ENCODE assay signal across 8 mouse cellular contexts in genomic region chr6:39256304-39257103, GRCm38 (mm10). TPM values are rescaled to one million over a fixed set of nuclear protein-coding genes. Genes with fewer than 3 reads are reported as not detected.
DNase-seq lines count a peak whose midpoint lies in the region; ATAC-seq lines count a peak whose summit lies in the region.

No protein-coding gene starts in this region.

- peak overlapping the region; percentile 59 for H3K4me3 ChIP-seq in hindbrain, embryonic 16.5 days (ENCODE audit: low read length)

- intact Hi-C loops in left cerebral cortex, postnatal 10 days (cut with DNase I): loop anchor here (5.0 kb wide), 1 partner anchor 49 kb away; the partner anchor contains the start of gene Kdm7a

- no peaks in the 10 kb centered on the region for H3K36me3 ChIP-seq in hindbrain, embryonic 16.5 days (ENCODE audit: control insufficient read depth, insufficient read depth, low read length)

- H3K27me3 ChIP-seq in hindbrain, embryonic 16.5 days (replicated peaks; ENCODE audit: control insufficient read depth, insufficient read depth, low read length): no peaks in the 10 kb centered on the region; the same call in 1 of the 2 replicates

- peak overlapping the region; percentile 69 for H3K9ac ChIP-seq in hindbrain, embryonic 16.5 days (ENCODE audit: low read depth, low read length)

- peak overlapping the region; percentile 71 for H3K27ac ChIP-seq in hindbrain, embryonic 16.5 days (ENCODE audit: low read depth, low read length)

- ATAC-seq in activated CD4-positive, CD25-positive, alpha-beta regulatory T cell, adult 4 months: peak; percentile 18
- ATAC-seq in hindbrain, embryonic 16.5 days: peak; percentile 90

- WGBS in hindbrain, embryonic 16.5 days: 3% methylated on average over 48 of the region's 48 CpGs

- peaks cover 9% of the 10 kb centered on the region; the same call in 1 of the 2 replicates for H3K4me1 ChIP-seq in hindbrain, embryonic 16.5 days (ENCODE audit: control insufficient read depth, insufficient read depth, low read depth, low read length)

- peak overlapping the region; percentile 98 for H3K4me2 ChIP-seq in hindbrain, embryonic 16.5 days (ENCODE audit: low read length)

- peak; percentile 30 to 60 for DNase-seq in cerebellum, postnatal 4 days (ENCODE audit: low spot score in 2 of 2)
- DNase-seq in gastrocnemius, postnatal 10 days: peak; percentile 42
- DNase-seq in left cerebral cortex, postnatal 10 days (ENCODE audit: extremely low spot score in 1 of 2, low spot score in 2 of 2): peak; percentile 28 to 77
- peak; percentile 61 to 68 for DNase-seq in lung, postnatal 4 days
- peak; percentile 51 for DNase-seq in right cerebral cortex, postnatal 25 days
- no peak for DNase-seq in natural killer cell, adult 2 months (ENCODE audit: low spot score in 2 of 2)

- H3K9me3 ChIP-seq in hindbrain, embryonic 16.5 days (ENCODE audit: control insufficient read depth, low read length): no peaks in the 10 kb centered on the region

RNA-seq across cellular contexts. Expression of gene Kdm7a, which starts 49.9 kb away (rescaled TPM):
- polyA plus RNA-seq in activated CD4-positive, CD25-positive, alpha-beta regulatory T cell, adult 4 months (2017; shearing (Covaris generic)): 10 to 100 TPM; 10.5 to 11.4 TPM
- 10 to 100 TPM; 15.8 to 16.3 TPM for total RNA-seq in gastrocnemius, postnatal 10 days (2021)
- 3.3 and 4.5 TPM in 2 replicates for polyA plus RNA-seq in hindbrain, embryonic 16.5 days (2015; fragmentation: Nextera tagmentation; extraction: Ambion mirVana)
- total RNA-seq in left cerebral cortex, postnatal 10 days (2021): 10 to 100 TPM; 13.9 to 14.3 TPM

Comparison
In these comparisons a context has a peak if more than half of its experiments do, and no peak if none do; other contexts are left out.
1. DNase-seq: peak in cerebellum, postnatal 4 days (2 of 2), gastrocnemius, postnatal 10 days (single experiment), left cerebral cortex, postnatal 10 days (2 of 2), lung, postnatal 4 days (2 of 2) and right cerebral cortex, postnatal 25 days (single experiment); none in natural killer cell, adult 2 months (0 of 2).